In genomic region chr8:105303396-105303795, GRCm38 (mm10) we compare ENCODE assay signal across 1 mouse cellular context.
TF ChIP-seq lines count a peak whose summit lies in the region.

No protein-coding gene starts in this region.

TF ChIP-seq in CH12.LX, 34 proteins besides CTCF, POLR2A, EP300 and RAD21:
- TF ChIP-seq KAT2A (IDR thresholded peaks at IDR 0.05; ENCODE audit: insufficient replicate concordance, low read length), result no peak
- TF ChIP-seq E2F4 (IDR thresholded peaks at IDR 0.05; ENCODE audit: insufficient replicate concordance, low read depth, low read length), result no peak
- TF ChIP-seq PAX5 (IDR thresholded peaks at IDR 0.05; ENCODE audit: low read length), result no peak
- TF ChIP-seq MAFK (IDR thresholded peaks at IDR 0.05; ENCODE audit: insufficient replicate concordance, low read length), result peak; percentile 64; the same call in 1 of the 2 replicates
- TF ChIP-seq SIN3A (IDR thresholded peaks at IDR 0.05; ENCODE audit: low read length), result no peak
- TF ChIP-seq MAZ (IDR thresholded peaks at IDR 0.05; ENCODE audit: low read depth, low read length), result no peak
